Mouse (Mus musculus): Measurements from ENCODE around the gene Pbx4.

Gene Pbx4

DNA sequence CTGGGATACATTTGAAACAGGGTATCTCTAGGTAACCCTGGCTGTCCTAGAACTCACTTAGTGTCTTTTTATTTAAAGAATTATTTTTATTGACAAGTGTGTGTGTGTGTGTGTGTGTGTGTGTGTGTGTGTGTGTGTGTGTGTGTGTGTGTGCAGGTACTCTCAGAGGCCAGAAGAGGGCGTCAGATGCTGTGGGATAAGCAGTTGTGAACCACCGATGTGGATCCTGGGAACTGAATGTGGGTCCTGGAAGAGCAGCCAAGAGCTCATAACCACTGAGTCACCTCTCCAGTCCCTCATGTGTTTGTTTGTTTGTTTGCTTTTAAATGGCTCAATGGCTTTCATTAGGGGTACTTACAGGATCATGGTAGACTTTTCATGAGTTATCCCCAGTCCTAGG is 17.4 kb upstream of the Pbx4 start:
- DNase-seq: no peak

DNA sequence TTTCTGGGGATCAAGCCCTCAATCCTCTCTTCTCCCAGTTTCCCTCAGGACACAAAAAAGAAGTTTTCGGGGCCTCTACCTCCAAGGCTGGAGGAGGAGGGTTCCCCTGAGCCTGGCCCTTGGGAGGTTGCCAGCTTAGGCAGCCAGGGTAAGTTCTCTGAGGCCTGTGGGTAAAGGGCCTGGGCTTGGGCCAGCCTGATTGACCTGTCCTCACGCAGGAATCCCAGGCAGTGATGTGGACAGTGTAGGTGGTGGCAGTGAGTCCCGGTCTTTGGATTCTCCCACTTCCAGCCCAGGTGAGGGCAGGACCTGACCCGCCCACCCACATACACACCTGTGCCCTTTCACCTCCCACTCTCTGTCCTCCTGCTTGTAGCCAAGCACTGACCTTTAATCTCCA is 16.9 kb upstream of the Pbx4 start:
- DNase-seq: no peak

DNA sequence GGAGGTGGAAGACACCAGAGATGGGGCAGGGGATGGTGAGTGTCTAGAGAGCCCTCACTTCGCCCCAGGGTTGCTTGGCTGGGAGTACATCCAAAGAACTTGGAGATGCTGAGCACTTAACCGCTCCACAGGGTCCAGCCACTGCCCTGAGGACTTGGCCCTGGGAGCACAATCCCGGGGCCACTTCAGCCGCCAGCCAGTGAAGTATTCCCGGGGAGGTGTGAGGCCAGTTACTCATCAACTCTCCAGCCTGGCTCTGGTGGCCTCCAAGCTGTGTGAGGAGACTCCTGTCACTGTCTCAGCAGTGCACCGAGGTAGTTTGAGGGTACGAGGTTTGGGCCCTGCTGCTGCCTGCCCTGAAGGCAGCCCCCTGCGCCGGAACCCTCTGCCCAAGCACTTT is 11.8 kb upstream of the Pbx4 start:
- no peak for DNase-seq

DNA sequence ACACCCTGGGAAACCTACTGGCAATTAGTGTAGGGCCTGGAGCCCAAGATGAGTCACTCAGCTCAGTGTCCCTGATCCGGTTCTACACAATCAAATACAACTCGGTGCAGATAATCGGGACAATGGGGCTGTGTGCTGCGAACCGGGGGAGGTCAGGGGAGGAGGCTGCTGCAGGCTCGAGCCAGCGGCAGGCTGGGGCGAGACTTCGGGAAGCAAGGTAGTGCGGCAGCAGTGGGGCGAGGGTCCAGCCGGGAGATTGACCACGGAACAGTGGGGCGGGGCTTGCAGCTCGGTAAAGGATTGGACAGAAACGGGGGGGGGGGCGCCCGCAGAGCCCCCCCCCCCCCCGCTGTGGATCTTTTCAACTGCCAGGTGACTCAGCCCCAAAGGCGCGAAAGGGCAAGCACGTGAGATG is 10.3 kb upstream of the Pbx4 start:
- peak; percentile 55 for DNase-seq

DNA sequence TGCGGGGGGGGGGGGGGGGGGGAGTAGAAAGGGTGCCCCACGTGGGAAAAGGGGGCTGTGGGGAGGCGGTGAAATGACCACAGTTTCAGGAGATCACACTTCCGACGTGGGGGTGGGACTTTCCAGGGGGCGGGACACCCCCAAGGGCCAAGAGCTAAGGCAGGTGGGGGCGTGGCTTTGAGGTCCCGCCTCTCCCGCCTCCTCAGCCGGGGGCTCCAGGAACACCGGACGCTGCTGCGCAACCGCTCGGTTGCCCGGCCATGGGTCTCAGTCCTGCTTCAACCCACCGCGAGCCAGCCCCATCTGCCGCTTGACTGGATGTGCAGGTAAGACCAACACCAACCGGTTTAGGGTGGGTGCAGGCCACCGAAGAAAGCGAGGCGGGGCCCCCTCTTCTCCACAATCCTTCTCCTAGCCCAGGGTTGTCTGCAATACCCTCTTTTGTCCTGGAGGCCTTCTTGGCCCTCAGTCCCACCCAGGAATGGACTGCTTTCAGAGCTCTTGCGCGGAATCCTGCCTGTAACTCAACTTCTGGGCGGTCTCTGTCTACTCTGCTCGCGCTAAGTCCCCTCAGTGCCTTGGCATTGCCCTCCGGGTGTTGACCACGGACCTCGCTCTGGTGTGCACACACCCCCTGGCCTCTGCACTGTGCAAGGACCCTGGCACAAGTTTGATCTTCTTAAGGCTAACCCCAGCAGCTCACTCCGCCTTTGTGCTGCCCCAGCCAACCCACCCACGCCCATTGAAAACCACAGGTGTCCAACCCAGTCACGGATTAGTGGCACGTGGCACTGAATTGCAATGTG is 9.7 kb upstream of the Pbx4 start, which contains the start of gene Lpar2:
Lpar2 (plus strand) TSS at position 44 of the 806 bp plus-strand sequence.
- peak; percentile 82 for DNase-seq

DNA sequence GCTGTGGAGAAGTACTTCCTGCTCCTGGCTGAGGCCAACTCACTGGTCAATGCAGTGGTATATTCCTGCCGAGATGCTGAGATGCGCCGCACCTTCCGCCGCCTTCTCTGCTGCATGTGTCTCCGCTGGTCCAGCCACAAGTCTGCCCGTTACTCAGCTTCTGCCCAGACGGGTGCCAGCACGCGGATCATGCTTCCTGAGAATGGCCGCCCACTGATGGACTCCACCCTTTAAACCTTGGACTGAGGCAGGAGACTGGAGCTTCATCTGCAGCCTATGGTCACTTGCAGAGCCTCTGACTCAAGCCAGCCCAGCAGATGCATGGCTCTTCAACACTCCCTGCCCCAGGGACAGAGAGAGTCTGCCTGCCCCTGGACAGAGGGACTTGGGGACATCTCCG is 5.9 kb upstream of the Pbx4 start:
- DNase-seq: no peak

DNA sequence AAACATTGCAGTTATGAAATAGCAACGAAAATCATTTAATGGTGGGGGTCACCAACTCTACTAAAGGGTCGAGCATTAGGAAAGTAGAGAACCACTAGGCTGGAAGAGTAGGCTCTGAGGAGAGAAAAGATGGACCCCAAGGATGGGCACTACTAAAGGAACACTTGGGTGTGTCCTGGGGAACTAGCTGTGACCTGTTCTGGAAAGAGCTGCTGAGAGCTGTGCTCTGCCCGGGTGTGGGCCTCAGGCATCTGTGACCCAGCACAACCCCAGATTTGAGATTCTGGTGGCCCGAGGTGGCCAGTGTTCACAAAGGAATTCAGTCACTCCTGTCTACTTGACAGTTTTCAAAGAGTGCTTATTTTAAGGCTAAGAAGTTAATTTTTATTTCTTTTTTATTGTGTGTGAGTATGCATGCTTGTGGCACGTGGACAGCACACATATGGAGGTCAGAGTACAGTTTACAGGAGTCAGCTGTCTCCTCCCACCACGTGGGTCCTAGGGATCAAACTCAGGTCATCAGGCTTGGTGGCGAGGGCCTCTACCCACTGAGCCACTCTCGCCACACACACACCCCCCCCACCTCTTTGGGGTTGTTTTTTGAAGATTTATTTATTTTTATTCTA is 4.9 kb downstream of the Pbx4 start:
- no peak for DNase-seq

DNA sequence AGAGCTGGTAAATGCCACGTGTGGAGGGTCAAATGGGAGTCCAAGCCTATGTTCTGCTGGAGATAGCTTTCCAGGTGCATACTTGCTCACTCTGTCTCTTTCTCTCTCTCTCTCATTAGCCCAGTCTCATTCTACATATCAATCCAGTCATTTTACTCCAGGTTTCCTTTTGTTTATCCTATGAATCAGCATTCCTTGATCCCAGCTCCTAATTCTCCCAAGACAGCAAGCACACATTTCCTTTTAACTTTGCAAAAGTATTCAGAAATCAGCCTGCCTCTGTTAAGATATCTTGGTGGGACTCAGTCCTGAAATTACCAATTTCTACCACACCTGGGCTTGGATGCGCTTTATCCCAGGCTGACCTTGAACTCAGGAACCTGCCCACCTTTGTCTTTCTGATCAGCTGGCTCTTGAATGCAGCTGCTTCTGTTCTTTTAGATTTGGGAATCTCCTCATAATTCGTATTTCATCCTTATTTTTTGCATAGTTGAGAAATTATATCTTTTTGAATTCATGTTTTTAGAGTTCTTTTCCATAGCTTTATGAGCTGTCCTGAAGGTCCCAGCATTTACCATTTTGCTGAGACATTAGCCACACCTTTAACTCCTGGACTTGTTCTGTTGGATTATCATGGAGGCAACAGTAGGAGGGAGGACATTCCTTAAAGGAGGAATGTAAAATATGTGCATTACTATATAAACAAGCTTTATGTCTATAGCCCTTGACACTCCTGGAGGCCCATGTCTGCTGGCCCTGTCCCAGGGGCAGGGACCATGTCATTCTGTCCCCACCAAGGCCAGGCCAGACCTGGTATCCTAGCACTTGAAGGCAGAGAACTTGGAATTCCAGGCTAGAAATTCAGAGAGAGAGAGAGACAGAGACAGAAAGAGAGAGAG is 15.1 kb downstream of the Pbx4 start:
- DNase-seq: no peak

DNA sequence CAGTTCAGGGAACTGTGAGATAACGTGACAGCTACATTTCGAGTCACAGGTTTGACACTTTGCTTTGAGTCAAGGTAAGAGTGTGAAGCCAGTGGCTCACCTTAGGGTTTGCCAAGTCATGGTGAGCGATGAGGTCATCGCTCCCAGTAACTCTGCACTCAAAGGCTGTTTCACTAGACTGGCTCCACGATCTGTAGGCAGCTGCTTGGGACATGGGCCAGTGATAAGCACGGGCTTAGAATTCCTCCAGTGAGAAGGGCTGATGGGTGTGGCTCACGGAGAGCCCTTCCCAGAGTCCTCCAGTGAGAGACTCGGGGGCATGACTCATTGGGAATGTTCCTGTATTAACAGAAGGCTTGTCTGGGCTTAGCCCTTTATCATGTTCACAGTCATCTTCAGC is 16.7 kb downstream of the Pbx4 start:
- DNase-seq: peak; percentile 45

DNA sequence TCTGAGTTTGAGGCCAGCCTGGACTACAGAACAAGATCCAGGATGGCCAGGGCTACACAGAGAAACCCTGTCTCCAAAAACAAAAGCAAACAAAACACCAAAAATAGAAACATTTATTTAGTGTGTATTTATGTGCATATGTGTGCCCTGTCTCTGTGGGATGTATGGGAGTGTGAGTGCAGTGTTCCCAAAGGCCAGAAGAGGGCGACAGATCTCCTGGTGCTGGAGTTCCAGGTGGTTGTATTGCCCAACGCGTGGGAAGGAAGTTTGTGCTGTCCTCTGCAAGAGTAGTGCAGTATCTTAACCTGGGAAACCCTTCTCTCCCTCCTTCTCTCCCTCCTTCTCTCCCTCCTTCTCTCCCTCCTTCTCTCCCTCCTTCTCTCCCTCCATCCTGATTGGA is 17.6 kb downstream of the Pbx4 start:
- DNase-seq: peak; percentile 64

DNA sequence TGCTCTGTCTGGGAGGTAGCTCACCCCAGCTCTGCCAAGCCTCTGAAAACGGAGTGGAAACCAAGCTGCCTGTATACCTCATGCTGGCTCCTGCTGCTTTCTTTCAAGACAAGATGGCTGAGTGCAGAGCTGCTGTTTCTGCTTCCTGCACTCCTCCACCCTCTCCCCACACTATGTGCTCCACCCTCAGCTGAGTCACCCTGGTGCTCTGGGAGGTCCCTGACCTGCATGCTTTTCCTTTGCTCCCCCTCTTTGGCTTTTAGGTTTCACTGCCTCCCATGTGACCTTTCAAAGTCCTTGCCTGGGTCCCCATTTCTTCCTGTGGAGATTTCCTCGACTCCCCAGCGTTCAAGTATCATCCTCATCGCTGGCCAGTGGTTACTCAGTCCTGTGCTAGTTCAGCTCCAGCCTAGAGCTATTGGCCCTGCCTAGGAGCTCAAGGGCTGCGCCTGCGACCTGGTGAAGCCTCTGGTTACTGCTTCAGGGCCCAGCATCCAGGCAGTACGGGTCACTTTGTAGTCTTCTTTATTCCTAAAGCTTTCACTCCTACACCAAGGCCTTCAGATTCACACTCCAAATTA is 18.7 kb downstream of the Pbx4 start:
- DNase-seq: peak; percentile 72

DNA sequence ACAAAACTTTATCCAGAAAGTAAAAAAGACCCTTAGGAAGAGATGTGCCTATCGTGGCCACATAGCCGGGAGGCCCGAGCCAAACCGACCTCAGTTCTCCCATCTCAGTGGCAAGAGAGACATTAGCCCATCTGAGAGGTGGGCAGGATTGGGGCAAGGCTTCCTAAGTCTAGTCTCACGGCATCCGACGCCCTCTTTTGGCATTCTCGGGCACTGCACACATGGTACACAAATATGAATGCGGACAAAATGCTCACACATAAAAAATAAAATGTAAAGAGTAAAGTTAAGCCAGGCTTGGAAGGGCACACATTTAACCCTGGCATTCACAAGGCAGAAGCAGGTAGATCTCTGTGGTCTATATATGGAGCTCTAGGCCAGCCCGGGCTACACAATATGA is 21.6 kb downstream of the Pbx4 start:
- DNase-seq: no peak

DNA sequence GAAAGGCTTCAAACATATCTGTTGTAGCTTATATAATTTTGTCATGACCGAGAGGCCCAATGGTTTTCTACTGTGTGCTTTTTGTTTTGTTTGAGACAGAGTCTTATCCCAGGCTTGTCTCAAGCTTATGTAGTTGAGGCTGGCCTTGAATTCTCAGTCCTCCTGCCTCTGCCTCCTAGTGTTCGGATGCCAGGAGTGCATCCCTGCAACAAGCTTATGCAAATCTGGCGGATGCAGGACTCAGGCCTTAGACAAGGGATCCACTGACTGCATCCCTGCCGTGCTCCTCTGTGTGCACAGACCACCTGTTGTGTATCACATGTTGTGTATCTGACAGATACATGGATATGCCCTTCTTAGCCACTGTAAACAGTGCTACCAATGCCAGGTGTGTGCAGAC is 28.5 kb downstream of the Pbx4 start:
- no peak for DNase-seq

DNA sequence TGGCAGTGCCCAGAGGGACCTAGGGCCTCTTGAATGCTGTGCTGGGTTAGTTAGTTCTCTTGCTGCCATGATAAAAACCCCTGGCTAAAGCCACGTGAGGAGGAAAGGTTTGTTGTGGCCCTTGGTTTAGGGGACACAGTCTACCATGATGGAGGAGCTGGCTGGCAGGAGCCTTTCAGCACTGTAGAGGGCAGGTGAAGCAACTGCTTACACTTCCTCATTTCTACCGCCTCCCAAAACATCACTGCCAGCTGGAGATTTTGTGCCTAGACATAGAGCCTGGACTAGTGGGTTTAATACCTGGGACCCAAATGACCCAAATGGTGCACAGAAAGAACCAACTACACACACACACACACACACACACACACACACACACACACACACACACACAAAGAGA is 29.0 kb downstream of the Pbx4 start:
- DNase-seq: no peak

DNA sequence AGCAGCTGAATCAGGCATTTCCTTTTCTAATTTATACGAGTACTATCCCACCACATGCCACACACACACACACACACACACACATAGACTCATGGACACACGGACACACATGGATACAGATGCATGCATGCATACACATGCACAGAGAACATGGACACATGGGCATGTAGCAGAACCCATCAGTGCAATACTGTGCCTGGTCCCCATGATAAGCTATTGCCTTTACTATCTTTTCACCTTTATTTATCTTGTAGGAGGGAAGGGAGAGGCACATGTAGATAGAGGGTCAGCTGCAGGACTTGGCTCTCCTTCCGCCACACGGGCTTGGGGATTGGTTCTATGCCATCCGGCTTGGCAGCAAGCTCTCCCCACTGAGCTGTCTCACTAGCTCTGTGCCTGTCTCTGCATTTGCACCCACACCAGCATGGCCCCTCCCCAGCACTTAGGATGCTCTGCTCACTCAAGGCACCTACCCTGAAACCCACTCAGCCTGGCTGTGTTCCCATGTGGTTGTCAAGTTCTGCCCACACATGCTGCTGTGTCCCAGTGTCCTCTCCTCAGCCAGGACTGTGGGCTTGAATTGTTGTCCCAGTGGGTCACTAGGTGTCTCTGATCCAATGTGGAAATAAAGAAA is 31.2 kb downstream of the Pbx4 start:
- no peak for DNase-seq

DNA sequence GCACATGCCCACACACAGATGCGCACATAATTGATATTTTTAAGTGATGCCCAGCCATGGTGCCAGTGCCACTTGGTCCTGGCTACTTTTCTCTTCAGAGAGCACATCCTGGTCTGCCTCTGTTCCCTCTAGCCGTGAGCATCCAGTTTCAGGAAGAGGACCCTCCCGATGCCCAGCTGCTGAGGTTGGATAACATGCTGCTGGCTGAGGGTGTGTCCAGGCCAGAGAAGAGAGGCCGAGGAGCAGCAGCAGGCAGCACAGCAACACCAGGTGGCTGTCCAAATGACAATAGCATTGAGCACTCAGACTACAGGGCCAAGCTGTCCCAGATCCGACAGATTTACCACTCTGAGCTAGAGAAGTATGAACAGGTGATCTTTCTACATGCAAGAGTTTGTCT is 31.9 kb downstream of the Pbx4 start:
- DNase-seq: no peak

DNA sequence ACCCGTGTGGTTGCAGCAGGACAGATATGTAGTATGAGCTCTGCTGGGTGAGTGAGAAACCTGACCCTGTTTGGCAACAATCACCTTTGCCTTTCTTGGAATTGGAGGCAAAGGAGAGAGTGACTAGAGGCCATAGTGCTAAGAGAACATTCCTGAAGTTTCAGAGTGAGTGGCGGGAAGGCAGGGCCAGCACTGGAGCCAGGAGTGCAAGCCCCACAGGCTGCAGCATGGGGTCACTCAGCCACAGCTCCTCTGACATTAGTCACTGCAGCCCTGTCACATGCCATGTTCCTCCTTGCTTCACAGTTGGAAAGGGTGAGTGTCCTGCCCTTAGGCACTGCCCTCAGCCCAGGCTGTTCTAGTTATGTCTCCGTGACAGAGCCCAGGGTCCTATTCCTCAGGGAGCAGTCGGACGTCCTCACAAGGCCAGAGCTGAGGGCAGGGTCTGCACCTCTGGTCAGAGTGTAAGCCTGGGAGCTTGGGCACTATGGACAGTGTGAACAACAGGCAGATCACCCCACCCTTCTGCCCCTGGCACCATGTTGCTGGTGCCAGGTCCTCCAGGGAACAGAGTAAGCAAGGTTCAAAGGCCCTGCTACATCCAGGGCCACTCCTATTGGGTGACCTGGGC is 35.5 kb downstream of the Pbx4 start:
- no peak for DNase-seq

DNA sequence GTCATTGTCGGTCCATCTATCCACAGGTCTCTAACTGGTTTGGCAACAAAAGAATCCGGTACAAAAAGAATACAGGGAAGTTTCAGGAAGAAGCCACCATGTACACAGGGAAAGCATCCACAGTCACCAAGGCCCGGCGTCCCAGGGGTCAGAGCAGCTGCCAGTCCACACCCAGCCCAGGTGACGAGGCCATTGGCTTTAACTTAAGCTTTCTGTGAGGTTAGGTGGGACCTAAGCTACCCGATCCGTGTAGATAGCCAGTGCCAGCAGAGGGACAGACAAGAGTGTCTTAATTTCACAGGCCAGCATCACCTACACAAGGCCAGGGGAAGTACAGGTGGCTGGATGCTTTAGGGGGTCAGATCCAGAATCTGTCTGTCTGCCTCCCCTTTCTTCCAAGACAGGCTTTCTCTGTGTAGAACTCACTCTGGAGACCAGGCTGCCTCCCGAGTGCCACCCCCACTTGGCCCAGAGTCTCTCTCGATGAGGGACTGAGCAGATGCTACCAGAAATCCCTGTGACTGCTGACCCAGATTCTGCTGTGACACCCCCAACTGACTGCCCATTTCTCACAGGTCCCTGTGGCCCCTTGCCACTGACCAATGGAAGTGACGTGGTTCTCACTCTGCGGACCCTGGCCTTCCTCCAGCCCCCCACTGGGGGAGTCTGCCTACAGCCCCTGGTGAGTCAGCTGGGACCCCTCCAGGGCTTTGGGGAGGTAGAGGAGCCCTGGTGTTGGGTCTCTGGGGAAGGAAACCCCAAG is 37.9 kb downstream of the Pbx4 start:
- no peak for DNase-seq

DNA sequence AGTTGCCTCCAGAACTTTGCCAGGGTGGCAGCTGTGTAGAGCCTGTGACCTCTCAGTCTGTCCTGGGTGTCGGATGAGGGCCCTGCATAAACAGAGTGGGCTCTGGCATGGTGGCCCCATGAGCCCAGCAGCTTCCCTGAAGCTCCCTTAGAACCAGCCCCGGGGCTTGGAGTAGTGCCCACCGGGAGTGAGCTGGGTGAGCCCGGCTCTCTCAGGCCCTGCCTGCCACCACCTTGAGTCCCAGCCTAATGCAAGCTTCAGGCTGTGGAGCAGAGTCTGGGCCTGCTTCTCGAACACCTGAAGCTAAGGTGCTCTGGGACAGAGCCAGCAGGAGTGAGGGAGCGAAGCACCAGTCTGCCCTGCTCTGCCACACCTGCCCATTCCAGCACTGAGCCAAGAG is 38.6 kb downstream of the Pbx4 start:
- DNase-seq: no peak

DNA sequence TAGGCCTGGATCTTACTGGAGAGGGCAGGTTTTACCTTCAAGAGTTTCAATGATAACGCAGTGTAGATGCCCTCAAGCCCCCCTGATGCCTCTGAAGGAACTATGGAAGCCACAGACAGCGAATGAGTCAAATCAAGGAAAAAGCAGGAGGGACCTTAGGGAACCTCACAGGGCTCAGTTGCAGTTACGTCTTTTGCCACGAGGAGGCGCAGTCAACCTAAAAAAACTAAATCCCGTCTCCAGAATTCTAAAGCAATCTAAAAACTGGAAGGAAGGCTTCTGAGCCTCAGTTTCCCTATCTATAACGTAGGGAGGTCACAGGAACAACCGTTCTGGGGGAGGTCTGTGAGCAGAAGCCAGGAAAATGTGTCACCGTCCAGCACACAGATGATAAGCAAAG is 41.9 kb downstream of the Pbx4 start:
- DNase-seq: peak; percentile 62

DNA sequence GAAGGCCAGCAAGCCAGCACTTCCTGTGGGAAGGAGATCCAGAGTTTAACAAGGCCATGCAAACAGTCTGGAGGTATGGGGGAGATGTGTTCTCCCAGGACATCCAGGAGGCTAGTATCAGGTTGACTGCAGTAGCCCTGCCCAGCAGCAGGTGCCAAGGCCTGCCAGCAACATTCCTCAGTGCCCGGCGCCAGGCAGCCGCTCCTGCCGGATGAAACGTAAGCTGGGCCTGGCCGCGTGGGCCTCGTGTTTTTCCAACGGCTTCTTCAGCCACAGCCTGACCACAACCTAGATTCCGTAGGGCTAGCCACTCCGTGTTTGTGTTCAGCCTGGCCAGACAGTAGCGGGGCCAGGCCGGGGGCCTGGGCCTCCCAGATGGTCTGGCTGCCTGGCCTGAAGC is 42.4 kb downstream of the Pbx4 start:
- no peak for DNase-seq

Data from liver (tissue).